8 mouse cellular contexts compared by ENCODE assay signal in the genomic region with DNA sequence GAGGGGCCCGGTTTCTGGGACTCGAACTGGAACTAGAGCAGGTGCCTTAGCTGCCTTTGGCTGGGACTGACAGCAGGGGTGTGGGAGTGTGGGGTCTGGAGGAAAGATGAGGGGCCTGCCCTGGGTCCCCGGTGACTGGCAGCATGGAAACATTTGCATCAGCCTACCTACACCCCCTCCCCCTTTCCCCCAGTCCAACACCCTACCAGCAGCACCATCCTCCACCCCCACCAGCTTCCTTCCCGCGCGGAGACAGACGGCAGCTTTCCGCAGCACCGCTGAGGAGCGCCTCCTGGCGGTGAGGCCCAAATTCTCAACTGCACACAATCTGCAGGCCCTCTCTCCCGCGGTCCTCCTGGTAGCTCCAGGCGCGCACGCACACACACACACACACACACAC.
A peak's percentile ranks its signal among the peaks of the same experiment; 100 is the strongest.
DNase-seq lines count a peak whose midpoint lies in the region.

No protein-coding gene starts in this region.

- DNase-seq in ovary, postnatal 14 days (ENCODE audit: low spot score), result peak; percentile 43
- no peak for DNase-seq in ovary, adult 18-20 months (ENCODE audit: low spot score)
- DNase-seq in cerebellum, postnatal 14 days, result peak; percentile 96 to 97
- DNase-seq in frontal cortex, postnatal 36 days (ENCODE audit: low spot score in 2 of 2), result peak; percentile 85 to 87
- DNase-seq in layer of hippocampus, adult 9-11 months, result peak; percentile 84
- peak; percentile 55 for DNase-seq in lung, postnatal 14 days
- peak; percentile 92 to 93 for DNase-seq in right cerebral cortex, postnatal 10 days (ENCODE audit: low spot score in 2 of 2)
- peak; percentile 40 to 68 for DNase-seq in urinary bladder, postnatal 4 days (ENCODE audit: low spot score in 2 of 2)
